Mouse (Mus musculus) C3H10T1/2 (cell line): Measurements from ENCODE around the gene Wdr62. TPM values are rescaled to one million over a fixed set of nuclear protein-coding genes. Genes with fewer than 3 reads are reported as not detected.

Source experiments
- polyA plus RNA-seq, 2 experiments: library from polyadenylated mRNA; unstranded; fragments of >200 nt; fragmentation: generic; extraction: Trizol; gene quantifications; one replicate each; pipeline ENCODE4 v1.2.1; 2012; ENCODE audit warnings: missing spikeins in 2 of 2

Wdr62 gene
- 10 to 100 TPM; 12.7 to 22.5 TPM for polyA plus RNA-seq

GRCm38 (mm10) chr7:30279951-30280669 lies at the start of gene Wdr62, which contains the start of gene Thap8:
Gene Wdr62, minus strand, starts transcription at chr7:30280419.
Gene Thap8, plus strand, starts transcription at chr7:30280094.

GRCm38 (mm10) chr7:30323795-30324194 lies 43.6 kb upstream of the Wdr62 start, which contains the start of gene Sdhaf1:
Gene Sdhaf1, minus strand, starts transcription at chr7:30323895.

DNA sequence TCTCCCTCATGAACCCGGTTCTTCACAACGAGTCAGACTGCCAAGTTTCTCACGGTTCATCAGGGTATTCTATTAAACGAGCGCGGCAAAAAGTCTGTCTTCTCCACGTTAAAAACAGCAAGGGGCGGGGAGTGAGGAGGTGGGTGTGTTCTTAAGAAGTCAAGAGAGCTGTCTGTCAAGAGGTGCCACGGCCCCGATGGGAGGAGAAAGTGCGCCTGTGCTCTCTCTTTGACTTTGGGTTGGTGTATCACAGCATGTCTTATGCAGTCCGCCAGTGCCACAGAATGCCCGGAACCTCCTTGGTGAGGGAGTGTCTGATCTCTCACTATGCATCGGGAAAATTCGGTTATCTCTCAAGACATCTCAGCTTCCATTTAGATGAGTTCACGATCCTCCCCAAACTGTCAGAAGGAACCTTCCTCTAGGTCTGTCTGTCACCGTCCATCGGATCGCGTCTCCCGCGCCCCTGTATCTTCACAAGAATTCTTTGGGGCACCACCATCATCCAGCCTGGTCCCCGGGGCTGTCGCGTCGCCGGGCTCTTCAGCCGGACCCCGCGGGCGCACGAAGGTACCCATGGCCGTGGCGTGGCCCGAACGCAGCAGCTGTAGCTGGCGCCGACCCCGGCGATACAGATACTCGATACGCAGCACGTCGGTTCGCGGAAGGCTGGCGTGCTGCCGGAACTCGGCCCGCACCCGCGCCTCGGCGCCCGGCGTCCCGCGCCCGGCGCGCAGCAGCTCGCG lies 41.5 kb upstream of the Wdr62 start, which contains the start of gene E130208F15Rik:
TSS of gene E130208F15Rik (plus strand) at position 202 of the 746 bp plus-strand sequence.

DNA sequence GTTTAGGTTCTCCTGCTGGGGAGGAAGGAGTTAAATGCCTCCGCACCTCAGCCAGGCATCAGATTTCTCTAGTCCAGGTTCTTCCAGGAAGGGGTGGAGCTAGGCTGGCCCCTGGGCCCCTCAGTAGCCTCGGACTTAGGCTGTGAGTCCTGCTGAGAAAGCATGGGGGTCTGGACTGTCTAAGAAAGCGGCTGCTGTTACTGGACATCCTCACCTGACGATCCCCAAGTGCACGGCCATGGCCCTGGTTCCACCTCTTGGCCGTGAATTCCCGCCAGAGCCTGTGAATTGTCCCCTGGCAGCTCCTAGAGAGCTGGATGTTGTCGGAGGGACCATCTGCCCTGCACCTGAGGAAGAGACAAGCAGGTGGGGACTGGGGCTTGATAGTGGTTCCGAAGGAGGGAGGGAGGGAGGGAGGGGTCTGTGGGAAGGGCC lies 34.5 kb upstream of the Wdr62 start, which contains the start of gene Syne4:
TSS of gene Syne4 (plus strand) at position 87 of the 435 bp plus-strand sequence.

GRCm38 (mm10) chr7:30308076-30309005 lies 28.1 kb upstream of the Wdr62 start, which contains the start of gene Alkbh6:
Gene Alkbh6, plus strand, starts transcription at chr7:30308717.

DNA sequence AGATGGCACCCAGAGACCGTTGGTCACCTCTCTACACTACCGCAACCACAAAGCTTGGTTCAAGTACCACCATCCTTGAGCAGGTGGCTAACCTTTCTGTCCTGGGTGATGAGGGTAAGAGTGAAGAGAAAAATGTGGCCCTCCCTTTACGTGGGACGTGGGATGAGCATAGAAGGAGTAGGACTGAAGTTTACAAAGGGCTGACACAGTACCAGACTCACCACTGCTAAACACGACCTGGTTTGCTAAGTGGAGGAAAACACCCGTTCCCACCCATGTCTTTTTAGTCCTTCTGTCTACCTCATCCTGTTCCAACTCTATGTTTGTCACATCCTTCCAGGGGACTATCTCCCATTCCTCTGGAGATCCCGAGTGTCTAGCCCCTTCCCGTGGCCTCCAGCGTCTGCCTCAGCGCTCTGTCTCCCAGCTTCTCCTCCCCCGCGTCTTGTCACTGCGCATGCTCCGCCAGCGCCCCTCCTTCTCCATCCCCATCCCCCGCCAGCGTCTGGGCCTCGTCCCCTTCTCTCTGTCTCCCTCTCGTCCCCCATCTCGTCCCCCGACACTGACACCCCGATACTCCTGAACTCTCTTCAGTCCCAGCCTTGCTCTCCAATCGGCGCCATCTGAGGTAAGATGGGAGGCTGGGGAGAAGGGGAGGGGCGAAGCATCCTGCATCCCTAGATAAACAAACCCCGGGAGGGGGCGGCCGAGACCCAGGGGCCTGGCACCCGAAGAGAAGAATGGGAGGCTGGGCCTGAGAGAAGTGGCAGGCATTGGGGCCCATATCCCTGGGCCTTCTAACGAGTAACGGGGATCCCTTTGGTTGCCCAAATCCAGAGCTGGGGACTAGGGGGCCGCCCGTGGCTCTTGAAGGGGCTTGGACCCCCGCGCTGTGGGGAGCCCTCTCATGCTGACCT lies 11.3 kb upstream of the Wdr62 start, which contains the start of gene Clip3:
TSS of gene Clip3 (plus strand) at position 514 of the 917 bp plus-strand sequence.

GRCm38 (mm10) chr7:30235625-30236024 lies 44.6 kb downstream of the Wdr62 start, which contains the start of gene Ovol3:
Gene Ovol3, minus strand, starts transcription at chr7:30235725.

GRCm38 (mm10) chr7:30231669-30232454 lies 48.4 kb downstream of the Wdr62 start, which contains the start of the genes Polr2i and Tbcb:
Gene Polr2i, plus strand, starts transcription at chr7:30231948.
Gene Tbcb, minus strand, starts transcription at chr7:30232272.

DNA sequence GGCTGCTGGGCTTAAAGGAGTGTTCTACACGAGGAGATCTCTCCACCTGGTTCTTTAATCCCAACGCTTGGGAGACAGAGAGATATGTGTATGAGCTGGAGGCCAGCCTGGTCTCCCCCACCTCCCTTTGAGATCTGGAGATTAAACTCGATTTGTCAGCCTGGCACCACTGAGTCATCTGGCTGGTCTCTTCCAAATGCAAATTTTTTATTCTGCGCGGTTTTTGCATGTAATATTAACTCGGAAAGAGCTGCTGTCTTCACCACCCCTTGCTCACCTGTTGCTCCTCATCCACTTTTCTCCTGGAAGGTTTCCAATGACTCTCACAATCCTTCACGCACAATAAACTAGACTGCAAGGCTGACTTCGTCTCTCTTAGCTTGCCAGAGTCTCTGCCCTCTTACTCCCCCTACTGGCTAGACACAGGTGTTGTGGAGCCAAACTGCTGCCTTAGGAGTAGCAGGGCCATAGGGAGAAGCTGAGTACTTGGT lies 81.7 kb downstream of the Wdr62 start, which contains the start of gene Capns1:
TSS of gene Capns1 (minus strand) at position 331 of the 491 bp plus-strand sequence.

Other genes with a start within 250 kb of the Wdr62 start
- gene Zfp14, start 229.0 kb downstream of the Wdr62 start, polyA plus RNA-seq, result 1 to 10 TPM in 1 of 2 experiments, under 1 TPM in 1; 0.07 to 2.3 TPM
- gene Zfp82, start 207.5 kb downstream of the Wdr62 start, polyA plus RNA-seq, result 1 to 10 TPM in 1 of 2 experiments, under 1 TPM in 1; 0.41 to 2.9 TPM
- gene Gm26920, start 190.0 kb downstream of the Wdr62 start, polyA plus RNA-seq, result under 1 TPM; 0.02 to 0.77 TPM
- 1 to 10 TPM in 1 of 2 experiments, under 1 TPM in 1; 0.22 to 4.5 TPM for gene Zfp566, start 189.9 kb downstream of the Wdr62 start, polyA plus RNA-seq
- gene Zfp260, start 185.6 kb downstream of the Wdr62 start, polyA plus RNA-seq, result 10 to 100 TPM in 1 of 2 experiments, under 1 TPM in 1; 0.92 to 11.2 TPM
- gene Zfp382, start 158.5 kb downstream of the Wdr62 start, polyA plus RNA-seq, result 1 to 10 TPM in 1 of 2 experiments, under 1 TPM in 1; 0.15 to 2.5 TPM
- gene Zfp146, start 110.7 kb downstream of the Wdr62 start, polyA plus RNA-seq, result 10 to 100 TPM in 1 of 2 experiments, under 1 TPM in 1; 0.48 to 12.2 TPM
- gene Cox7a1, start 96.3 kb downstream of the Wdr62 start, polyA plus RNA-seq, result 1 to 10 TPM; 2.7 to 6.7 TPM
- gene Capns1, start 81.6 kb downstream of the Wdr62 start, polyA plus RNA-seq, result 100 to 1,000 TPM; 667 to 923 TPM
- 100 to 1,000 TPM; 140 to 190 TPM for gene Polr2i, start 48.5 kb downstream of the Wdr62 start, polyA plus RNA-seq
- 100 to 1,000 TPM; 159 to 336 TPM for gene Tbcb, start 48.1 kb downstream of the Wdr62 start, polyA plus RNA-seq
- under 1 TPM in 1 of 2 experiments, not detected in 1; 0.08 TPM for gene Ovol3, start 44.7 kb downstream of the Wdr62 start, polyA plus RNA-seq
- gene Thap8, start 325 bp downstream of the Wdr62 start, polyA plus RNA-seq, result under 1 TPM; 0.15 to 0.45 TPM
- 100 to 1,000 TPM in 1 of 2 experiments, 10 to 100 TPM in 1; 59.0 to 203 TPM for gene Clip3, start 11.3 kb upstream of the Wdr62 start, polyA plus RNA-seq
- gene Alkbh6, start 28.3 kb upstream of the Wdr62 start, polyA plus RNA-seq, result 10 to 100 TPM; 28.8 to 45.8 TPM
- 1 to 10 TPM in 1 of 2 experiments, under 1 TPM in 1; 0.21 to 1.4 TPM for gene Syne4, start 34.4 kb upstream of the Wdr62 start, polyA plus RNA-seq
- not detected for gene E130208F15Rik, start 41.3 kb upstream of the Wdr62 start, polyA plus RNA-seq
- 10 to 100 TPM; 13.5 to 16.3 TPM for gene Sdhaf1, start 43.5 kb upstream of the Wdr62 start, polyA plus RNA-seq
- gene Lrfn3, start 82.4 kb upstream of the Wdr62 start, polyA plus RNA-seq, result 1 to 10 TPM; 2.1 to 5.0 TPM
- gene Tyrobp, start 133.3 kb upstream of the Wdr62 start, polyA plus RNA-seq, result not detected
- gene Hcst, start 139.4 kb upstream of the Wdr62 start, polyA plus RNA-seq, result not detected
- gene Nfkbid, start 141.3 kb upstream of the Wdr62 start, polyA plus RNA-seq, result not detected
- under 1 TPM; 0.02 to 0.13 TPM for gene Aplp1, start 165.1 kb upstream of the Wdr62 start, polyA plus RNA-seq
- not detected for gene Kirrel2, start 177.3 kb upstream of the Wdr62 start, polyA plus RNA-seq
- under 1 TPM; 0.28 TPM for gene Nphs1, start 177.9 kb upstream of the Wdr62 start, polyA plus RNA-seq
- gene Prodh2, start 213.2 kb upstream of the Wdr62 start, polyA plus RNA-seq, result not detected